Mouse (Mus musculus) cortical plate, adult 2 months (tissue): Measurements from ENCODE around the gene Cnih1.

Source experiments
- CTCF ChIP-seq: fragments of 200-500 bp; IDR thresholded peaks from 2 replicates; pipeline ENCODE4 v1.5.1; 2011; ENCODE audit warnings: mild to moderate bottlenecking, control low read depth, low read length; ENCODE audit not compliant: insufficient read depth; ENCODE audit errors: extremely low read depth
- POLR2A ChIP-seq: fragments of 200-500 bp; IDR thresholded peaks from 2 replicates; pipeline ENCODE4 v1.6.1; 2011; ENCODE audit warnings: mild to moderate bottlenecking, low read length, control low read depth; ENCODE audit not compliant: insufficient read depth; ENCODE audit errors: extremely low read depth

- TF ChIP-seq CTCF, result no peak
- TF ChIP-seq POLR2A, result no peak
Measured at GRCm38 (mm10) chr14:46745413-46745812, 42.8 kb downstream of the Cnih1 start.
